In the genomic region with DNA sequence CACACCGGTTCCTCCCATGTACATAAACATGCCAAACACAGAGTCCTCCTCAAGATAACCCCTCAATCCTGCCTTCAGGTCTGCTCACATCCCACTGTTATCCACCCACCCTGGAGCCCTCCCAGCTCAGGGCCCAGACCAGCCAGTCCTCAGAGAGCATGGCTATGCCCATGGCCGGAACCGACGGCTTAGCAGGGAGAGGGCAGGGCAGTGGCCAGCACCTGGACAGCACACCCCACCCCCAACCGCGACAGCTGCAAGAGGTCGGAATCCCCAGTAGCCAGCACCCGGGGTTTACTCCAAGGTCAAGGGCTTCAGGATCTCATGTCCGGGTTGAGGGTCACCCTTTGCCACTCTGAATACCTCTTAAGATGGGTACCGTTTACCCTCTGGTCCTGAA, we compare ENCODE assay signal across 13 mouse cellular contexts. TPM values are rescaled to one million over a fixed set of nuclear protein-coding genes. Genes with fewer than 3 reads are reported as not detected.
"Had no signal": no experiment of that assay in that cellular context is flagged by ENCODE, and none has a peak within 500 bp of the region (broad histone marks: within the 10 kb centered on the region; RNA-seq: fewer than 3 reads in every experiment).

No protein-coding gene starts in this region.

- H3K4me3 ChIP-seq: kidney, embryonic 15.5 days; liver, embryonic 15.5 days; midbrain, embryonic 10.5 days; neural tube, embryonic 12.5 days; stomach, embryonic 15.5 days had no signal

- H3K9ac ChIP-seq: kidney, embryonic 15.5 days; liver, embryonic 15.5 days; neural tube, embryonic 12.5 days; stomach, embryonic 15.5 days had no signal

- H3K9me3 ChIP-seq: kidney, embryonic 15.5 days; liver, embryonic 15.5 days; midbrain, embryonic 10.5 days; neural tube, embryonic 12.5 days; stomach, embryonic 15.5 days had no signal

- ATAC-seq: lung, postnatal 0 days had no signal

- DNase-seq: kidney, postnatal 14 days; layer of hippocampus, postnatal 36 days; lung, adult 2 months; midbrain, embryonic 14.5 days; spleen, adult 18-20 months; thymus, postnatal 36 days had no signal

- H3K4me2 ChIP-seq: kidney, embryonic 15.5 days; liver, embryonic 11.5 days; liver, embryonic 15.5 days; neural tube, embryonic 12.5 days; stomach, embryonic 15.5 days had no signal

- H3K36me3 ChIP-seq: kidney, embryonic 15.5 days; liver, embryonic 15.5 days; midbrain, embryonic 10.5 days; neural tube, embryonic 12.5 days; stomach, embryonic 15.5 days had no signal

- H3K27ac ChIP-seq: kidney, embryonic 15.5 days; liver, embryonic 15.5 days; neural tube, embryonic 12.5 days; stomach, embryonic 15.5 days had no signal

RNA-seq across cellular contexts. Expression of a gene that starts 5.1 kb away (rescaled TPM):
- polyA plus RNA-seq: liver, embryonic 11.5 days; neural tube, embryonic 12.5 days; stomach, embryonic 15.5 days had no signal
